Mouse (Mus musculus): ENCODE measurements around the gene Ear6.
A peak's percentile ranks its signal among the peaks of the same experiment; 100 is the strongest.

Gene Ear6

GRCm38 (mm10) chr14:51893809-51894208 lies 40.3 kb downstream of the Ear6 start:
- DNase-seq (ENCODE audit: low spot score in 2 of 2) = no peak

DNA sequence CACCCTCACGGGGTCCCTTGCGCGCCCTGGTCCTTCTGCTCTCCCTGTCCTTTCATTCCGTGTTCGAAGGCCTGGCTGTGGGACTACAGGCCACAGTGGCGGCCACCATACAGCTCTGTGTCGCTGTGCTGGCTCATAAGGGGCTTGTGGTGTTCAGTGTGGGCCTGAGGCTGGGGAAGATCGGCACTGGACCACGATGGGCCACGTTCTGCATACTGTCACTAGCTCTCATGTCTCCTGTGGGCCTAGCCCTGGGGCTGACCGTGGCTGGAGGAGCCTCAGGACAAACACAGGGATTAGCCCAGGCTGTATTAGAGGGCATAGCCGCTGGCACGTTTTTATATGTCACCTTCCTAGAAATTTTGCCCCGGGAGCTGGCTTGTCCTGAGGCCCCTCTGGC lies 41.6 kb downstream of the Ear6 start:
- DNase-seq (ENCODE audit: low spot score in 2 of 2) = no peak

- no peak for DNase-seq (ENCODE audit: low spot score in 2 of 2)
Measured at GRCm38 (mm10) chr14:51896019-51896418, 42.5 kb downstream of the Ear6 start.

- no peak for DNase-seq (ENCODE audit: low spot score in 2 of 2)
Measured at GRCm38 (mm10) chr14:51896539-51897170, 43.2 kb downstream of the Ear6 start.

- no peak for DNase-seq (ENCODE audit: low spot score in 2 of 2)
Measured at GRCm38 (mm10) chr14:51899351-51899750, 45.9 kb downstream of the Ear6 start.

- DNase-seq (ENCODE audit: low spot score in 2 of 2) = peak; percentile 46 to 88
Measured at GRCm38 (mm10) chr14:51902806-51903710, 49.6 kb downstream of the Ear6 start.

DNA sequence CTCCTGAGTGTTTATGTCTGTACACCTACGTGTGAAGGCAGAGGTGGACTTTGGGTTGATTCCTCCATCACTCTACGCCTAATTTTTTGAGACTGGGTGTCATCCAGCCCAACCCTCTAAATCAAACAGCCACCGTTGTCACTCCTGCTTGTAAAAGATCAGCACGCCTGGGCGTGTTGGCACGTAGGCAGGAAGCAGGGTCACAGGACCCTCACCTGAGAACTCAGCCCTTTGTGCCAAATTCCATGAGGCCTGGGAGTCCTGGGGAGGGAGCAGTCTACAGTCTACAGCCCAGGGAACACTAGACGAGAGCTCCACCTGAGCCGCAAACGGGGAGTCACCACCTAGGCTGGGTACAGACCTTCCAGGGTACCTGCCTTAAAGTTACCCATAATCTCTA lies 50.3 kb downstream of the Ear6 start:
- no peak for DNase-seq (ENCODE audit: low spot score in 2 of 2)

Measured in thymus, postnatal 10 days (tissue).